Comparison of ENCODE assay signal across 14 mouse cellular contexts in genomic region chr11:16848881-16849280, GRCm38 (mm10).
DNase-seq lines count a peak whose midpoint lies in the region; ATAC-seq and TF ChIP-seq lines count a peak whose summit lies in the region.
"Had no signal": no experiment of that assay in that cellular context is flagged by ENCODE, and none has a peak within 500 bp of the region (broad histone marks: within the 10 kb centered on the region; RNA-seq: fewer than 3 reads in every experiment).

No protein-coding gene starts in this region.

- no peak overlapping the region for H3K27ac ChIP-seq in heart, embryonic 11.5 days (ENCODE audit: low read depth, low read length)
- H3K27ac ChIP-seq in cortical plate, adult 2 months (ENCODE audit: insufficient read depth, low read length): 0 out of 2 replicates have a peak overlapping the region, but pooled peaks have one; percentile 50
- H3K27ac ChIP-seq: forebrain, embryonic 10.5 days; hindbrain, postnatal 0 days; lung, embryonic 15.5 days; neural tube, embryonic 15.5 days had no signal

- H3K27me3 ChIP-seq in heart, embryonic 11.5 days (ENCODE audit: control insufficient read depth, insufficient read depth, low read length): no peaks in the 10 kb centered on the region
- H3K27me3 ChIP-seq: lung, embryonic 15.5 days; neural tube, embryonic 15.5 days had no signal

- peak; percentile 51 for DNase-seq in heart, adult 8-10 months (ENCODE audit: low spot score)
- DNase-seq in 3134 (ENCODE audit: extremely low read depth, insufficient read length, low spot score): peak; percentile 3
- DNase-seq in heart, postnatal 36 days: peak; percentile 24 to 58
- DNase-seq in thymus, postnatal 0 days (ENCODE audit: low spot score): no peak
- DNase-seq in cerebellum, postnatal 4 days (ENCODE audit: low spot score in 2 of 2): no peak
- DNase-seq: midbrain, embryonic 14.5 days; right cerebral cortex, postnatal 14 days; thymus, adult 2 months had no signal

- no peak overlapping the region for H3K4me2 ChIP-seq in heart, embryonic 11.5 days
- H3K4me2 ChIP-seq: lung, embryonic 15.5 days; neural tube, embryonic 15.5 days had no signal

- H3K4me1 ChIP-seq in heart, embryonic 11.5 days (ENCODE audit: control insufficient read depth, insufficient read depth, low read length): peaks cover 5% of the 10 kb centered on the region; the same call in 1 of the 2 replicates
- peaks cover 1% of the 10 kb centered on the region; the same call in 1 of the 2 replicates for H3K4me1 ChIP-seq in cortical plate, adult 2 months (ENCODE audit: control insufficient read depth, insufficient read depth, low read length)
- H3K4me1 ChIP-seq: neural tube, embryonic 15.5 days had no signal

- H3K4me3 ChIP-seq in heart, embryonic 11.5 days (ENCODE audit: low read depth, low read length): no peak overlapping the region
- H3K4me3 ChIP-seq in cortical plate, adult 2 months (ENCODE audit: insufficient read depth, low read length): no peak overlapping the region
- H3K4me3 ChIP-seq: forebrain, embryonic 10.5 days; lung, embryonic 15.5 days; neural tube, embryonic 15.5 days had no signal

- no peaks in the 10 kb centered on the region for H3K9me3 ChIP-seq in heart, embryonic 11.5 days (replicated peaks; ENCODE audit: control insufficient read depth, low read length)
- H3K9me3 ChIP-seq: forebrain, embryonic 10.5 days; lung, embryonic 15.5 days; neural tube, embryonic 15.5 days had no signal

- WGBS in heart, embryonic 11.5 days (ENCODE audit: insufficient replicate concordance): 80% methylated on average over 6 of the region's 6 CpGs

- TF ChIP-seq POLR2A in cortical plate, adult 2 months (IDR thresholded peaks at IDR 0.05; ENCODE audit: extremely low read depth, insufficient read depth, low read length): no peak

- H3K9ac ChIP-seq in heart, embryonic 11.5 days (ENCODE audit: low read depth, low read length): no peak overlapping the region
- H3K9ac ChIP-seq: lung, embryonic 15.5 days; neural tube, embryonic 15.5 days had no signal

- no peaks in the 10 kb centered on the region for H3K36me3 ChIP-seq in heart, embryonic 11.5 days (ENCODE audit: control insufficient read depth, insufficient read depth, low read length)
- H3K36me3 ChIP-seq: forebrain, embryonic 10.5 days; lung, embryonic 15.5 days; neural tube, embryonic 15.5 days had no signal

- no peak for ATAC-seq in heart, embryonic 11.5 days (replicated peaks; ENCODE audit: insufficient number of reproducible peaks, low FRiP score, low TSS enrichment)
- ATAC-seq: hindbrain, postnatal 0 days had no signal

- no peak for TF ChIP-seq CTCF in cortical plate, adult 2 months (IDR thresholded peaks at IDR 0.05; ENCODE audit: extremely low read depth, insufficient read depth, low read length)

- intact Hi-C loops in heart, postnatal 36 days (cut with DNase I): no loop called here

Comparison
In these comparisons a context has a peak if more than half of its experiments do, and no peak if none do; other contexts are left out.
1. DNase-seq: peak in heart, adult 8-10 months (single experiment), 3134 (single experiment) and heart, postnatal 36 days (2 of 2); none in thymus, postnatal 0 days (single experiment) and cerebellum, postnatal 4 days (0 of 2).